Comparison of ENCODE assay signal across 20 mouse cellular contexts in the genomic region with DNA sequence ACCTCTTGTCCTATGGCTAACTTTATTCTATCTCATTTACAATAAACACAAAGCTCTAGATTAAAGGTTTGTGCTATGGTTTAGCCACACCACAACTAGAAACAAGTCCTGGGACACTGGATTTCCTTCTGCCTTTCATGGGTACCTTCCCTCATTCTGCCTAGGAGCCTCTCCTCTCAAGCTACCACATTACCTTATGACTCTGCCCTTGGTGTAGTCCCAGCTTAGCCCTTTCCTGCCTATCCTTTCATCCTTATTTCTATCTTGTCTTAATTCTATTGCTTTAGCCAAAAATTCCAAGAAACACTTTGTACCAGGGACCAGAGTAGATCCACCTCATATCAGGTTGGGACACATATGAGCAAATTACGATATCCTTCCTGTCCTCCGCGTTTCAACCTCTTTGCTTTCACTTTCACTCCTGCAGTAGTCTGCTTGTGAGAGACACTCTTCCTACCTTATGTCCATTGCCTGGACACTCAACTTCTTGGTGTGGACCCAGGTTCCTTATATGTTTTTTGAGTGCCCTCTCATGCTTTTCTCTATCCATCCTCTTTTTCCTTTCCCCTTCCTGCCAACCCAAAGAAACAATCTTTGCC.
DNase-seq lines count a peak whose midpoint lies in the region; ATAC-seq and TF ChIP-seq lines count a peak whose summit lies in the region.
"Had no signal": no experiment of that assay in that cellular context is flagged by ENCODE, and none has a peak within 500 bp of the region (broad histone marks: within the 10 kb centered on the region; RNA-seq: fewer than 3 reads in every experiment).

No protein-coding gene starts in this region.

- H3K27me3 ChIP-seq in liver, postnatal 0 days (ENCODE audit: insufficient read depth, low read length) = no peaks in the 10 kb centered on the region
- H3K27me3 ChIP-seq in liver, embryonic 11.5 days (replicated peaks; ENCODE audit: control insufficient read depth, insufficient read depth, low read length) = no peaks in the 10 kb centered on the region
- no peaks in the 10 kb centered on the region for H3K27me3 ChIP-seq in midbrain, embryonic 10.5 days (ENCODE audit: low read depth, poor library complexity, severe bottlenecking)
- H3K27me3 ChIP-seq: heart, embryonic 12.5 days; hindbrain, embryonic 15.5 days; Patski had no signal

- H3K36me3 ChIP-seq in liver, postnatal 0 days (replicated peaks; ENCODE audit: insufficient read depth, low read length) = no peaks in the 10 kb centered on the region
- no peaks in the 10 kb centered on the region for H3K36me3 ChIP-seq in liver, embryonic 11.5 days (ENCODE audit: control insufficient read depth, insufficient read depth, low read length)
- H3K36me3 ChIP-seq in midbrain, embryonic 10.5 days = no peaks in the 10 kb centered on the region
- H3K36me3 ChIP-seq: heart, embryonic 12.5 days; hindbrain, embryonic 15.5 days had no signal

- no peak for ATAC-seq in liver, postnatal 0 days
- ATAC-seq in liver, embryonic 11.5 days (replicated peaks; ENCODE audit: low FRiP score) = no peak
- ATAC-seq in hematopoietic stem cell, adult 5-6 weeks (replicated peaks in 1 of 2; ENCODE audit: insufficient read depth in 1 of 2, low FRiP score in 2 of 2, low TSS enrichment in 1 of 2, low read depth in 1 of 2, poor library complexity in 2 of 2, severe bottlenecking in 2 of 2) = peak; percentile 63 to 66
- ATAC-seq: midbrain, embryonic 16.5 days; Patski had no signal

- 68% methylated on average over 3 of the region's 3 CpGs for WGBS in liver, postnatal 0 days (ENCODE audit: insufficient replicate concordance)
- WGBS in liver, embryonic 11.5 days = 85% methylated on average over 3 of the region's 3 CpGs
- 86% methylated on average over 3 of the region's 3 CpGs for WGBS in midbrain, embryonic 10.5 days

- DNase-seq in liver, postnatal 0 days = no peak
- no peak for DNase-seq in liver, embryonic 11.5 days (ENCODE audit: low spot score)
- DNase-seq in NIH3T3 (ENCODE audit: low read depth) = peak; percentile 9
- no peak for DNase-seq in lung, postnatal 25 days (ENCODE audit: low spot score)
- no peak for DNase-seq in kidney, adult 18-20 months
- no peak for DNase-seq in right cerebral cortex, postnatal 25 days
- no peak for DNase-seq in midbrain, embryonic 10.5 days (ENCODE audit: low spot score)
- DNase-seq: adrenal gland, postnatal 25 days; B cell, adult 2 months; cerebellum, adult 9-10 months; kidney, adult 11 months; kidney, postnatal 10 days; lung, adult 2 months; thymus, postnatal 4 days had no signal

- peak overlapping the region; percentile 13; the same call in 1 of the 2 replicates for H3K4me3 ChIP-seq in liver, postnatal 0 days (ENCODE audit: low read depth, low read length)
- no peak overlapping the region for H3K4me3 ChIP-seq in liver, embryonic 11.5 days (ENCODE audit: low read depth, low read length)
- no peak overlapping the region for H3K4me3 ChIP-seq in midbrain, embryonic 10.5 days
- H3K4me3 ChIP-seq: heart, embryonic 12.5 days; hindbrain, embryonic 15.5 days had no signal

- H3K27ac ChIP-seq in liver, postnatal 0 days (ENCODE audit: low read depth) = no peak overlapping the region
- H3K27ac ChIP-seq in liver, embryonic 11.5 days (ENCODE audit: low read depth, low read length) = no peak overlapping the region
- no peak overlapping the region for H3K27ac ChIP-seq in midbrain, embryonic 10.5 days (replicated peaks)
- H3K27ac ChIP-seq: hindbrain, embryonic 15.5 days; macrophage had no signal

- H3K4me2 ChIP-seq in liver, postnatal 0 days (ENCODE audit: low read depth, low read length) = peak overlapping the region; percentile 35
- no peak overlapping the region for H3K4me2 ChIP-seq in liver, embryonic 11.5 days
- H3K4me2 ChIP-seq: heart, embryonic 12.5 days; hindbrain, embryonic 15.5 days had no signal

- H3K9me3 ChIP-seq in liver, postnatal 0 days (ENCODE audit: low read length) = no peaks in the 10 kb centered on the region
- H3K9me3 ChIP-seq in liver, embryonic 11.5 days (ENCODE audit: control insufficient read depth, low read length) = no peaks in the 10 kb centered on the region
- no peaks in the 10 kb centered on the region for H3K9me3 ChIP-seq in midbrain, embryonic 10.5 days (replicated peaks)
- H3K9me3 ChIP-seq: heart, embryonic 12.5 days; hindbrain, embryonic 15.5 days had no signal

- no peak for TF ChIP-seq EP300 in liver, postnatal 0 days (IDR thresholded peaks at IDR 0.05; ENCODE audit: low read depth)

- H3K4me1 ChIP-seq in liver, postnatal 0 days (ENCODE audit: insufficient read depth) = no peaks in the 10 kb centered on the region
- no peaks in the 10 kb centered on the region for H3K4me1 ChIP-seq in liver, embryonic 11.5 days (replicated peaks; ENCODE audit: control insufficient read depth, insufficient read depth, low read length)
- no peaks in the 10 kb centered on the region for H3K4me1 ChIP-seq in midbrain, embryonic 10.5 days
- H3K4me1 ChIP-seq: heart, embryonic 12.5 days; hindbrain, embryonic 15.5 days had no signal

- no peak for TF ChIP-seq CTCF in liver, postnatal 0 days (IDR thresholded peaks at IDR 0.05; ENCODE audit: low read depth)

- H3K9ac ChIP-seq in liver, postnatal 0 days (replicated peaks) = no peak overlapping the region
- no peak overlapping the region for H3K9ac ChIP-seq in liver, embryonic 11.5 days (ENCODE audit: low read depth, low read length)
- H3K9ac ChIP-seq: heart, embryonic 12.5 days; hindbrain, embryonic 15.5 days had no signal

Comparison
In these comparisons a context has a peak if more than half of its experiments do, and no peak if none do; other contexts are left out.
1. ATAC-seq: peak in hematopoietic stem cell, adult 5-6 weeks (2 of 2); none in liver, postnatal 0 days (single experiment) and liver, embryonic 11.5 days (single experiment).